Mouse (Mus musculus) layer of hippocampus, adult 18-20 months (tissue): ENCODE measurements around the gene Rab3a. TPM values are rescaled to one million over a fixed set of nuclear protein-coding genes. Genes with fewer than 3 reads are reported as not detected.
A peak's percentile ranks its signal among the peaks of the same experiment; 100 is the strongest.

Experiments
- DNase-seq, 2 experiments: peaks; one replicate each; pipeline ENCODE4 v3.0.0; 2022; ENCODE audit warnings: low spot score in 2 of 2
- microRNA-seq, 2 experiments: library from miRNA; unstranded; fragments of <30 nt; microRNA quantifications; one replicate each; pipeline ENCODE4 v1.2.0; 2021
- total RNA-seq, 2 experiments: library from RNA; stranded (reverse); gene quantifications; 2 replicates each; pipeline ENCODE4 v1.2.3; 2021

The Rab3a gene
- total RNA-seq, 2 experiments from 2014 or later: 814 to 823 TPM

DNA sequence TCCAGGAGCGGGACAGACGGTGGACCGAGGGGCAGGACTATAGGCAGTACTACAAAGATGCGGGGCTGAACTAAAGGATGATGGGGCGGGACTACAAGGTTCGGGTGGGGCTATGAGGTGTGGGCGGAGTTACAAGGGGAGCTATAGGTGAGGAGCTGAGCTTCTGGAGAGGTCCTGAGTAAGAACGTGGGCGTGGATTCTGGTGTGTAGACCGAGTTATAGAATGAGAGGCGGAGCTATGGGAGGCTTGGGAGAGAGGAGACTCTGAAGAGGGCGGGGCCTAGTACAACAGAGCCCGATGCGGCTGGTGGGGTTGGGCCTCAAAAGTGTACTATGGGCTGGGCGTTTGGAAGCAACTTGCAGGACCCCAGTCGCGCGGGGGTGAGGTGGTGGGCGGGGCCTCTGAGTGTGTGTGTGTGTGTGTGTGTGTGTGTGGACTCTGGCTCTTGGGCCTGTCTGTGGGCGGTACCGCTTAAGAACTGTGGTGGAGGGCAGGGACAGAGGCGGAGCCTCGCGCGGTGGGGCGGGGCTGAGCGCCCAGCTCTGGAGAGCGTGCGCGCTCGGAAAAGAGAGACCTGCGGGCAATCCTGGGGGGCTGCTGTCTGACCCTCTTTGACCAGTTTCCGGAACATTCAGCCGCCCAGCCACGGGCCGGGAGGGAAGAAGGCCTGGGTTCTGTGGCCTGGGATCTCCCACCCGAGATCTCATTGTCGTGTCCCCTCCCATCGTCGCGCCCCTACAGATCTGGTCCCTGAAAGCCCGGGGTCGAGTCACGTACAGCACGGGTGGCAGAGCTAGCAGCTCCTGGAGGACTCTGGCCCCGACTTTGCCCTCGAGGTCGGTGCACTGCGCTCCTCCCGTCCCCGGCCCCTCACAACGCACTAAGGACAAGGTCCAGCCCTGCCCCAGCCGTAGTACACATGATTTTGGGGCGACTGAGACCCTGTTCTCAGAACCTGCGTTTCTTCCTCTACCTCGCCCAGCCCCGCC lies 42.9 kb downstream of the Rab3a start:
- DNase-seq: peak; percentile 90 to 92

DNA sequence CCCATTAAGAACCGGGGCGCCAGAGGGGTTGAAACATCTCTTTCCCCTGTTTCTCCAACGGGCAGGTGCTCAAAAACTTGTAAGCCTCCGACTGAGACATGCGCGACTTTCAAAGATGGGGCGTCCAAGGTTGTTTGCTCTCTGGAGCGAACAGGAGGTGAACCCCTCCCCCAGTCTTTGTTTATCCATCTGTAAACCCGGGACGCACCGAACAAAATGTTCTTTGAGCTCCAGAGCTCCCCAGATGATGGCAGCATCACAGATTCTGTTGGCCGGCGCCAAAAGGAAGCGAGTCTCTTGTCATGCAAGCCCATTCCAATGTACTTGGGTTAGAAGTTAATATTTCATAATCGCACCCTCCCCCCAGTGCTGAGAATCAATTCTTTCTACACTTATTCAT lies 43.8 kb downstream of the Rab3a start:
- DNase-seq: peak; percentile 73 to 90

DNA sequence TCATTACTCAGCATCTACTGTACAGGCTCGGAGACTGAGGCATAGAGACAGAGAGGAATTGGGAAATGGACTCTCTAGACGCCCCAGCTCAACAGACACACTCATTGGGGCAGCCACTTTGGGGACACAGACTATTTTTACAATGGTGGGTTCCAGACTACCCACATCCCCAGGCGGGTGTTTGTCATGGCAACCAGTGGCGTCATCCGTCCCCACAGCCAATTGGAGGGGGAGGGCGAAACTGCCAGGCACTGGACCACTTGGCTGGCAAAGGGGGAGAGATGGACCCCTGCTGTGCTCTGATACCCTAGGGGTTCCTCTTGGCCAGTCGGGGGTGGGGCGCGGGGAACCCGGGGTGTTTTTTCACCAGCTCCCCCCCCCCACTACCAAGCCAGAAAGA lies 46.2 kb downstream of the Rab3a start:
- DNase-seq: peak in 1 of 2 experiments; percentile 68

DNA sequence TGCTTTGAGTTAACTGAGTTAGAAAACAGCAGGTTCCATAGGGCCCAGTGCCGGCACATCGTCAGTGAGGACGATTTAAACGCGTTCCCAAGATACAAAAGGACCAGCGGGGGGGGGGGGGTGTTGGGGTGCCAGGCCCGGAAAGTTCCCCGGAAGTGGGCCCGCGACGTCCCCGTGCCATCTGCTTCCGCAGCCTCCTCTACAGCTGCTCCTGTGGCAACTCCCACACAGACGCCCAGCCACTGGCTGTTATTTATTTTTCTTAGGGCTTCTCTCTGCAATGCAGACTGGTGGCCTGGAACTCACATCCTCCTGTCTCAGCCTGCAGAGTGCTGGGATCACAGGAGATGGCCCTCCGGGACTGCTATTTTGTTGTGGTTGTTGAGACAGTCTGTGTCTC lies 46.7 kb downstream of the Rab3a start:
- peak; percentile 88 to 94 for DNase-seq

DNA sequence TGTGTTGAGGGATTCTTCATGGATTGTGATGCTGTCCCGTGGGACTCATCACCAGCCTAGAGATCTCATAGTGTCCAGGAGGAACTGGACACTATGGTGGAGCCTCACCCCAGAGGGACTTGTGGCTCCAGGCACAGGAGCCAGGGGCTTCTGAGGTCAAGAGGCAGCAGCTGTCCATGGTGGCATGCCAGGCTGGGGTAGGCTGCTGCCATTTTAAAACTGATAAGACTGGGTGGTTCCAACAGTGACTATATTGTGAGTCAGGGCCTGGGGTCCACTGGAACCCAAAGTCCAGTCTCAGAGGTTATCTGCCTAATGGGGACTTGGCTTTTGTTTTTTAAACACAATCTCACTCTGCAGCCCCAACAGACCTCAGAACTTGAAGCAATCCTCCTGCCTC lies 47.4 kb downstream of the Rab3a start:
- no peak for DNase-seq

DNA sequence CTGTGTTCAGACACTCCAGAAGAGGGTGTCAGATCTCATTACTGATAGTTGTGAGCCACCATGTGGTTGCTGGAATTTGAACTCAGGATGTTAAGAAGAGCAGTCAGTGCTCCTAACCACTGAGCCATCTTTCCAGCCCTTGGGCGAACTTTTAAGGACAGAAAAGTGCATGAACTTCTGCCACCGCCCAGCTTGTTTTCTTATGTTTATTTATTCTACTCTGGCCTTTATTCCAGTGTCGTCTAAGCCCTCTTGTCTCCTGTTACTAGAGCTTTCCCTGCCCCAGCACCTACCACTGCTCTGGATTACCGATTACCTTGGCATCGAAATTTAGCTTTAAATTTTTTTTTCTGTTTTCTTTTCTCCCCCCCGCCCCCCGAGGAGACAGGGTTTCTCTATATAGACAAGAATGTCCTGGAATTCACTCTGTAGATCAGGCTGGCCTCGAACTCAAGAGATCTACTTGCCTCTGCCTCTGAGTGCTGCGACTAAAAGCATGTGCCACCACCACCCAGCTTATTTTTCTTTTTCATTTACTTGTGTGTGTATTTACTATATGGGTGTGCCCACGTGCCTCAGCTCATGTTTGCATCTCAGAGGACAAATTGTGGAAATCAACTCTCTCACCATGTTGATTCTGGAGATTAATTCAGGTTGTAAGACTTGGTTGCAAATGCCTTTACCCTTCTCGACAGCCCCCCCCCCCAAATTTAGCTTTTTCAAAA lies 48.5 kb downstream of the Rab3a start:
- DNase-seq: no peak

DNA sequence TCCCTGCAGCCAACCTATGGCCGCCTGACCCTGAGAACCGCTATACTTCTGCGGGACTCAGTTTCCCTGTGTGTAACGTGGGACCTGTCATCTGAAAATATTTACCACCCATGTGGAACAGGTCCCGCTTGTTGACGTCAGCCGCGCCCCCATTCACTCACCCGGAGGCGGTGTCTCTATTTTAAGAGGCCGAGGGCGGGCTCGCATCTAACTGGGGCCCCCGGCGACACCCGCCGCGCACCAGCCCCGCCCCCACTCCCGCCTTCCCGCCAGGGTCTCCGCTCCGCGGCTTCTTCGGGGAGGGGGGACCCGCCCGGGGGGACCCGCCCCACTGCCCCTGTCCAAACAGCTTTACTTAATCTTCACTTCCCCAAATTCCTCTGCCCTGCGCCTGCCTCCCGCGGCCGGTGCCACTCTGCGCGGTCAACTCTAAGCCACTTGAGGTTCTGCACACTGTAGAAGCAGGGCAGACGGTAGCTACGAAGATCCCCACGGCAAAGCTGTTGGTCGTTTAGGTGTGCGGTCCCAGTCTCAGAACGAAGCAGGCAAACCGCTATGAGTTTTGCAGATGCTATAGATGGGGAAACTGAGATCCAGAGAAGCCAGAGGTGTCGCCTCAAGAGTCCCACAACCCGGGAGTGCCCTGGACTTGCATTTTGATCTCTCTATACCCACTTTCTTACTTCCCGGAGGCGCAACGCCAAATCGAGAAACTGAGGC lies 49.4 kb downstream of the Rab3a start:
- DNase-seq: peak; percentile 70 to 88

DNA sequence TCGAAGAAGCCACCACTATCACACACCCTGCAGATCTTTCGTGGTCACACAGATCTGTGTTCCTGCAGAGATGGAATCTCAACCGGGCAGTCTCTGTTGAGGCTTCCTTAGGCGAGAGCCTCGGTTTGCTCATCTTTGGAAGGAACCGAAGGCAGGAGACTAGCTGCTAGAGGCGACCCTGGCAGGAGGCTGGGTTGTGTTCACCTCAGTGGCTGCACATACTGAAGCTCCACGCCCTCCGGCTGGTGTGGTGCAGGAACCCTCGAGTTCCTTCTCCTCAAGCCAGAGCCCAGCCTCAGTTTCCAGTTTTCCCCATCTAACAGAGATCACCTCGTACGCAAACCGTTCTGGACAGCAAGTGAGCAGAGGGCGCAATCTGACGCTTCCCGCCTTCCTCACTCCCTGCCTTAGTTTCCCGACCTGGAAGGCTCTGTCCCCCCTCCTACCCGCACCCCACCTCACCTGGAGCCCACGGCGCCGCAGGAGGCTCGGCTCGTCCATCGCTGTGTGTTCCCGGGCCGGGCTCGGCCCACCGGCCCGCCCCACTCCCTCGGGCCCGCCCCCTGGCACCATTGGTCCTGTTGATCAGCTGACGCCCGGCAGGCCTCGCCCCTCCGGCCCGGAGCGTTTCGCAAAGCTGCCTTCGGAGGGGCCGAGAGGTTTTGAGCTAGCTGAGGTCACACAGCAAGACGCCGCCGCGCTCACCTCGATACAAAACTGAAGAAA lies 50.2 kb downstream of the Rab3a start, which contains the start of gene Mast3:
Mast3 (minus strand) TSS at position 574 of the 726 bp plus-strand sequence.
- DNase-seq: peak; percentile 76 to 89

DNA sequence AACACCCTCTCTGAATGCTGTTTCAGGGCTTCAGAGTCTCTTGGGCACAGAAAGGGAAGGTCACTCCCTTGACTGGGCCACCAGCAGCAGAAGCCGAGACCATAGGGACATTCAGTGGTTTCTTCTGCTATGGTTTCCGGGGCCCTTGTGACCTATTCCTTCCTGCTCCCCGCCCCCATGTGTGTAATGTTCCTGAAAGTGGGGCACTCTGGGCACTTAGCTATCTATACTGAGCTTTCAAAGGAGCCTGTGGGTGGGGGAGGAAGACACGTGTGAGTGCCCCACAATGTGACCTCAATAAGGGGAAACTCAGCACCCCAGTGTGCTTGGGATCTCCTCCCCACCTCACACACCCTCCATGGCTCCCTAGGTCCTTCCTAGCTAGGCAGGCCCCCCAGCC lies 52.1 kb downstream of the Rab3a start:
- no peak for DNase-seq

DNA sequence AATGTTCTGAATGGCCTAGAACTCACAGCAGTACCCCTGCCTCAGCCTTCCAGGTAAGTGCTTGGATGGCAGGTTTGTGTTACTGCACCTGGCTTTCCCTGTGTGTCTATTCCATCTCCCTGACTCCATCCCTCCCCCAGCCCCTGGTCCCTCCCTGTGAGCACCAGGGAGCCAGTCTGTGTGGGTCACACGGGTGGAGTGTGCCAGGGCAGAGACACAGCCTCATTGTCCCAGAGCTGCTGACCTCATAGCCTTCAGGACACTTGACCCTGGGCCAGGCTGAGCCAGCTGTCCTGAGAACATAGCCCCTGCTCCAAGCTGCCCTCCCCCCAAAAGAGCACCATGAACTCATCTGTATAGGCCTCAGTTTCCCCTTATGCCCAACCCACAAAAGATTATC lies 52.8 kb downstream of the Rab3a start:
- no peak for DNase-seq

DNA sequence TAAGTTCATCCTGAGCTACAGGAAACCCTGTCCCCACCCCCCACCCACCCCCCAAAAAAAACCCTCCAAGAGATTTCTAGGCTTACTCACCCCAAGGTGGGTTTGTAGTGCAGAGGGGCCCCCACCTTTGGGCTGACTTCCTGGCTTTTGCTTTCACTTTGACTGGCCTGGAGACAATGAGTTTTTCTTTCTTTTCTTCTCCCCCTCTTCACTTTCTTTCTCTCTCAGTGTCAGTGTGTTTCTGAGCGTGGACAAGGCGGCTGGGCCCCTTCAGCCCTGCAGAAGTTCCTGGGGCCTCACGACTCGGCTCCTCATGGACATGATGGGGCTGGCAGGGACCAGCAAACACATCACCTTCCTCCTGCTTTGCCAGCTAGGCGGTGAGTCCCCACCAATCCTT lies 53.8 kb downstream of the Rab3a start, which contains the start of gene Il12rb1:
Il12rb1 (plus strand) TSS at position 211 of the 400 bp plus-strand sequence.
- DNase-seq: no peak

Small RNA genes within 50 kb of the gene (microRNA-seq; reads per million reads assigned to microRNA genes)
- gene Mir7240: 45.4 to 48.4 reads per million in 2 experiments

Other genes starting within 250 kb of the Rab3a start
- 100 to 1,000 TPM in 1 of 2 experiments, 10 to 100 TPM in 1; 96.5 to 104 TPM for gene Rex1bd, start 247.9 kb upstream of the Rab3a start, total RNA-seq
- gene Uba52, start 243.9 kb upstream of the Rab3a start, total RNA-seq: 1,000 to 10,000 TPM; 1,062 to 1,079 TPM
- 100 to 1,000 TPM; 450 to 467 TPM for gene Fkbp8, start 227.0 kb upstream of the Rab3a start, total RNA-seq
- 10 to 100 TPM; 40.6 to 45.6 TPM for gene Kxd1, start 226.7 kb upstream of the Rab3a start, total RNA-seq
- gene Ell, start 215.2 kb upstream of the Rab3a start, total RNA-seq: 10 to 100 TPM; 18.9 to 21.8 TPM
- gene Isyna1, start 160.3 kb upstream of the Rab3a start, total RNA-seq: 10 to 100 TPM; 47.3 to 47.7 TPM
- gene Ssbp4, start 145.8 kb upstream of the Rab3a start, total RNA-seq: 100 to 1,000 TPM; 272 to 279 TPM
- under 1 TPM; 0.33 to 0.37 TPM for gene Lrrc25, start 138.5 kb upstream of the Rab3a start, total RNA-seq
- not detected for gene Gdf15, start 122.2 kb upstream of the Rab3a start, total RNA-seq
- 10 to 100 TPM; 20.0 to 23.3 TPM for gene Pgpep1, start 94.3 kb upstream of the Rab3a start, total RNA-seq
- gene Lsm4, start 81.4 kb upstream of the Rab3a start, total RNA-seq: 10 to 100 TPM; 63.8 to 71.5 TPM
- 100 to 1,000 TPM; 186 to 200 TPM for gene Jund, start 55.7 kb upstream of the Rab3a start, total RNA-seq
- under 1 TPM in 1 of 2 experiments, not detected in 1; 0.07 TPM for gene Iqcn, start 51.2 kb upstream of the Rab3a start, total RNA-seq
- gene Gm3336, start 36.1 kb upstream of the Rab3a start, total RNA-seq: not detected
- gene Pde4c, start 31.0 kb upstream of the Rab3a start, total RNA-seq: 1 to 10 TPM; 1.0 to 1.3 TPM
- 10 to 100 TPM; 34.5 to 41.1 TPM for gene Mpv17l2, start 6.3 kb downstream of the Rab3a start, total RNA-seq
- 100 to 1,000 TPM; 158 to 162 TPM for gene Pik3r2, start 22.0 kb downstream of the Rab3a start, total RNA-seq
- gene Mast3, start 50.4 kb downstream of the Rab3a start, total RNA-seq: 100 to 1,000 TPM; 439 to 476 TPM
- gene Il12rb1, start 53.8 kb downstream of the Rab3a start, total RNA-seq: 1 to 10 TPM in 1 of 2 experiments, under 1 TPM in 1; 0.97 to 1.7 TPM
- 10 to 100 TPM; 15.9 to 27.3 TPM for gene Arrdc2, start 85.0 kb downstream of the Rab3a start, total RNA-seq
- 10 to 100 TPM; 19.0 to 20.8 TPM for gene Kcnn1, start 108.6 kb downstream of the Rab3a start, total RNA-seq
- gene Ccdc124, start 119.3 kb downstream of the Rab3a start, total RNA-seq: 10 to 100 TPM; 93.2 to 98.5 TPM
- 10 to 100 TPM; 11.1 to 12.9 TPM for gene Slc5a5, start 138.1 kb downstream of the Rab3a start, total RNA-seq
- 100 to 1,000 TPM; 713 to 785 TPM for gene Rpl18a, start 142.7 kb downstream of the Rab3a start, total RNA-seq
- 100 to 1,000 TPM in 1 of 2 experiments, 10 to 100 TPM in 1; 96.3 to 100 TPM for gene Map1s, start 151.3 kb downstream of the Rab3a start, total RNA-seq